Mouse (Mus musculus) neutrophil, adult 5-6 weeks (primary cell): ENCODE results near the gene Nupr1. TPM values are rescaled to one million over a fixed set of nuclear protein-coding genes. Genes with fewer than 3 reads are reported as not detected.
A peak's percentile ranks its signal among the peaks of the same experiment; 100 is the strongest.

Experiments used
- ATAC-seq: fragments of 151-379, 151-347 bp; 2 replicates; pipeline ENCODE4 v1.8.0; 2017; ENCODE audit warnings: mild to moderate bottlenecking, moderate TSS enrichment; ENCODE audit not compliant: insufficient number of reproducible peaks, poor library complexity, low FRiP score, severe bottlenecking; ENCODE audit errors: extremely low read depth
- total RNA-seq: library from RNA; stranded (forward); fragments of 200-1000 nt; gene quantifications from 2 replicates; pipeline ENCODE4 v1.2.3, GENCODE M21; 2017

Gene Nupr1
- 6.9 and 9.5 TPM in 2 replicates for total RNA-seq

DNA sequence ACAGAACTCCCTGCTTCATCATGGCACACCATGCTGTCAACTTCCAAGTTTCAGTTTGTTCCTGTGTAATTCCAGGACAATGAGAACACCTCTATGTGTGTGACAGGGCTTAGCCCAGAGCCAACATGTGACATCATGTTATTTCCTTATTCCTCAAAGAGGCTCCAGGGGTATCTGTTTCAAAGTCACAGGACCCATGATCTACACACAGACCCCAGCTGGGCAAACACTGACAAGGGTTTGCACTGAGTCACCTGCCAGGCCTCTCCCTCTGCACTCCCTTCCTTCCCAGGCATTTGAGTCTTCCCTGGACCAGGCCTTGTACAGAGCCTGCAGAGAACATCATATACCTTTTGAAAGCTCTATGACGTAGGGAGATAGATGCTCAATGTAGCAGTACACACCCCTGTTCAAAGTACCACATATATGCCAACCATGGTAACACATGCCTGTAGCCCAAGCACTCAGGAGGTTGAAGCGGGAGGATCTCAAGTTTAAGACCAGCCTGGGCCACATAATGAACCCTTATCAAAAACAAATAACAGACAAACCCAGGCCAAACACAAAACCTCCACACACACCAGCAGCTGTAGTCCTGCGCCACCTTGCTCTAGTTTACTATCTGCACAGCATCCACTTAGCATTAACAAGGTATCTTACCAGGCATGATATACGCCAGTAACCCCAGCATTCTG, at the start of gene Nupr1:
Gene Nupr1, minus strand, starts transcription at position 38 of the 695 bp plus-strand sequence.
- no peak for ATAC-seq

DNA sequence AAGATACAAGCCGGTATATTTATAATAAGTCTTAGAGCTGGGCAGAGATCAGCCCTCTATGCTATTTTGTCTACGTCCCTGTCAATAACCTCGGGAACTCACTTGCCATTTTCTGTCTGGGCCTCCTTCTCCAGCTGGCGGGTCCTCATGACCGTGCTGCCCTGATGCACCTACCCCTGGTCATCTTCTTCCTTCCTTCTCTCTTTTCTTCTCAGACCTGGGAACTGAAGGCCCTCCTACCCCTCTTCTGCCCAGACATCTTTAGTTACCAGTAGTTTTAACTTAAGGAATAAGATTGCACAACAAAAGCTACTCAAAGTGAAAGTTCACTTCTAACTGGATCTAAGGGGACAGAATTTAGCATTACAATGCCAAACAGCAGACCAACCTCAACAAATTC, 49.0 kb upstream of the Nupr1 start:
- no peak for ATAC-seq

GRCm38 (mm10) chr7:126678545-126679341, 48.1 kb upstream of the Nupr1 start:
- no peak for ATAC-seq

- no peak for ATAC-seq
Measured at GRCm38 (mm10) chr7:126676631-126677220, 46.1 kb upstream of the Nupr1 start.

GRCm38 (mm10) chr7:126676207-126676606, 45.5 kb upstream of the Nupr1 start, which contains the start of gene Sult1a1:
Gene Sult1a1, minus strand, starts transcription at chr7:126676432.
- no peak for ATAC-seq

- no peak for ATAC-seq
Measured at GRCm38 (mm10) chr7:126675104-126675503, 44.4 kb upstream of the Nupr1 start.

DNA sequence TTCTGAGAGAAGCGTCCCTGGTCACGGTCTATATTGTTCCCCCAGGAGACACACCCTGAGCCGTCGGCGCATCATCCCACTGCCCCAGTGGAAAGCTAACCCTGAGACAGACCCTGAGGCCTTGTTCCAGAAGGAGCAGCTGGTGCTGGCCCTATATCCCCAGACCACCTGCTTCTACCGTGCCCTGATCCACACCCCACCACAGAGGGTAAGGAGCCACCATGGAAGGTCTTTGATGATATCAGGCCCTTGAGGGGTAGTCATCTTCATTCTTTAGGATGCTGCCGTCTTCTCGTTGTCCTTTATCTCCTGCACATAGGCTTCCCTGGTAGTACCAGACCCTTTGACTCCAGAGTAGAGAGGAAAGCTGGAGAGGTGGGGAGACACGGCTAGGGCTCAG, 41.5 kb upstream of the Nupr1 start:
- ATAC-seq, result no peak

DNA sequence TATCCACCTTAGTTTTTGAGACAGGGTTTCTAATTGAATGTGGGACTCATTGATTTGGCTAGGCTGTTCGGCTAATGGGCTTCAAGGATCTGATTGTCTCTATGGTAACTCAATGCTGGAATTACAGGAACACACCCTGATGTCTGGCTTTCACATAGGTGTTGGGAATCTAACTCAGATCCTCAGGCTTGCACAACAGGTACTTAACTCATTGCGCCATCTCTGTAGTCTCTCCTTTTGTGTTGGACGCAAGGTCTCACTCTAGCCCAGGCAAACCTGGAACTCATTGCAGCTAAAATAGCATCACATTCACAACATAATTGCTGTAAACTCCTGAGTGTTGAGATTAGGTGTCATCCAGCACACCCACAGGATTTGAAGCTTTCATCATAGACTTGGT, 39.5 kb upstream of the Nupr1 start:
- ATAC-seq, result no peak

GRCm38 (mm10) chr7:126668452-126668851, 37.8 kb upstream of the Nupr1 start:
- ATAC-seq, result no peak

DNA sequence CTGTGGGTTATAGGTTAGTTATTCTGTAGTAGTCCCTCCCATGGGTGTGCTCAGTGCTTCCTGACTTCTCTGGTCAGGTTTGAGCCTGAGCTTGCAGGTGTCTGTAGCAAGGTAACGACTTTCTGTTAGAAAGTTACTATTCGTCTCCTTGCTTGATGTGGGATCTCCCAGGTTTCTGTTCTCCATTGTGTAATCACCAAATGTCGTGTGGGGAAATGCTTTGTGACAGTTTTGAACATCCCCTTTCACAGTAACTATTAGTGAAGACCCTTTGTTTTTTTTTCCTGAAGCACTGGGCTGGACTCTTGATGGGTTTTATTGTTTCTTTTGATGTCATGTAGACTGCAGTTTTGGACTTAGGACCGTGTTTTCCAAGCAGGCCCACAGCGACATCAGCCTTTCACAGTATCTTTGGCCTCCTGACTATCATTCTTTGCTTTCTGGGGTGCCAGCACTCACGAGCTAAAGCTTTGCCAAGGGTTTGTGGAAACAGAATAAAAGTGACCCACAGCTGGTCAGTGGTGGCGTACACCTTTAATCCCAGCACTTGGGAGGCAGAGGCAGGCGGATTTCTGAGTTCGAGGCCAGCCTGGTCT, 36.9 kb upstream of the Nupr1 start:
- ATAC-seq, result no peak

DNA sequence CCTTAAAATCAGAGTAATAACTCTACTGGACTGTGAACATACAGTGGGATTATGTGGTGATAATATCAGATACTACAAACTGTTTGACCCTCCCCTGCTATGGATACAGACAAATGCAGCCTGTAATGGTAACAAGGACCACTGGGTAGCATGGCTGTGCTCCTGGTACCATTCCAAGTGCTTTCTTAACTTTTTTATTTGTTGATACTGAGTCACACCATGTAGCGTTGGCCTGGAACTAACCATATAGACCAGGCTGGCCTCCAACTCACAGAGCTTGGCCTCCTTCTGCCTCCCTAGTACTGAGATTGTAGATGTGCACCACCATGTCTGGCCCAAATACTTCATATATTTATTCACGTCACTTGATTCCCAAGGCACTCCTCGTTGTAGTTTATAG, 34.6 kb upstream of the Nupr1 start:
- no peak for ATAC-seq

DNA sequence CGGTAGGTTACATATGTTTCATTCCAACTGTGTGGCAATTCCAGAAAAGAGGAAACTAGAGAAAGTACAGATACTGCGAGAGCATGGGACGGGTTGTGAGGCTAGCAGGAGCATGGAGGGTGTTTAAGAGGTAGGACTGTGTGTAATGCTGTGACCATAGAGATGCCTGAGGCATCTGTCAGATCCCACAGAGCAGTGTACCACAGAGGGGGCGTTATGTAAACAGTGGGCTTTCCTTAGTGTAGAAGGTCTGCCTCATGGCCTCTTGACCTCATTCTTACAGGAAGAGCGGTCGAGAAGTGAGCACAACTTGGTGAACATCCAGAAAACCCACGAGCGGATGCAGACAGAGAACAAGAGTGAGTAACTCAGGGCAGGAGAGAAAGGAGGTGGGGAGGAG, 33.0 kb upstream of the Nupr1 start:
- no peak for ATAC-seq

GRCm38 (mm10) chr7:126659771-126660170, 29.1 kb upstream of the Nupr1 start:
- no peak for ATAC-seq

- no peak for ATAC-seq
Measured at GRCm38 (mm10) chr7:126657522-126657921, 26.9 kb upstream of the Nupr1 start.

- ATAC-seq, result peak; percentile 82
Measured at GRCm38 (mm10) chr7:126655695-126656094, 25.0 kb upstream of the Nupr1 start.

- ATAC-seq, result no peak
Measured at GRCm38 (mm10) chr7:126653991-126654390, 23.3 kb upstream of the Nupr1 start.

GRCm38 (mm10) chr7:126650852-126651251, 20.2 kb upstream of the Nupr1 start:
- no peak for ATAC-seq

GRCm38 (mm10) chr7:126649231-126650051, 18.8 kb upstream of the Nupr1 start, which contains the start of gene Sgf29:
Gene Sgf29, plus strand, starts transcription at chr7:126649309.
- ATAC-seq, result peak; percentile 93

- no peak for ATAC-seq
Measured at GRCm38 (mm10) chr7:126648486-126648885, 17.8 kb upstream of the Nupr1 start.
